Mouse (Mus musculus): ENCODE results near the gene Pik3r1. TPM values are rescaled to one million over a fixed set of nuclear protein-coding genes. Genes with fewer than 3 reads are reported as not detected.

The Pik3r1 gene
- polyA plus RNA-seq, 1 experiment from 2014 or later: 46.0 TPM

GRCm38 (mm10) chr13:101766605-101767012 lies 1.4 kb downstream of the Pik3r1 start:
- H3K9me3 ChIP-seq (replicated peaks): no peaks in the 10 kb centered on the region
- H3K36me3 ChIP-seq: 0 out of 2 replicates have a peak, but pooled peaks cover 3% of the 10 kb centered on the region
- ATAC-seq (ENCODE audit: insufficient number of reproducible peaks, low FRiP score, low TSS enrichment, low read depth): no peak
- 0% methylated on average over 5 of the region's 5 CpGs for WGBS
- H3K9ac ChIP-seq: peak overlapping the region; percentile 90
- H3K27ac ChIP-seq (replicated peaks): peak overlapping the region; percentile 98
- peaks cover 44% of the 10 kb centered on the region for H3K4me1 ChIP-seq
- peak overlapping the region; percentile 92 for H3K4me3 ChIP-seq (replicated peaks)
- no peaks in the 10 kb centered on the region for H3K27me3 ChIP-seq
- peak overlapping the region; percentile 88 for H3K4me2 ChIP-seq (replicated peaks)

- Histone ChIP-seq H3K9me3 (replicated peaks) (no peaks in the 10 kb centered on the region), H3K27me3 (no peaks in the 10 kb centered on the region), H3K4me1 (peaks cover 50% of the 10 kb centered on the region), H3K9ac (peak overlapping the region; percentile 90), H3K4me2 (replicated peaks) (peak overlapping the region; percentile 88), H3K27ac (replicated peaks) (no peak overlapping the region), H3K4me3 (replicated peaks) (peak overlapping the region; percentile 92), H3K36me3 (0 out of 2 replicates have a peak, but pooled peaks cover 3% of the 10 kb centered on the region)
- no peak for ATAC-seq (ENCODE audit: insufficient number of reproducible peaks, low FRiP score, low TSS enrichment, low read depth)
- 17% methylated on average over 3 of the region's 3 CpGs for WGBS
These were observed 2.0 kb downstream of the Pik3r1 start for GRCm38 (mm10) chr13:101765976-101766375.

GRCm38 (mm10) chr13:101764111-101764510 lies 3.9 kb downstream of the Pik3r1 start:
- WGBS: 75% methylated on average over 5 of the region's 5 CpGs
- Histone ChIP-seq H3K4me1 (peaks cover 67% of the 10 kb centered on the region), H3K4me2 (replicated peaks) (0 out of 2 replicates have a peak overlapping the region, but pooled peaks have one; percentile 8), H3K27me3 (no peaks in the 10 kb centered on the region), H3K36me3 (0 out of 2 replicates have a peak, but pooled peaks cover 3% of the 10 kb centered on the region), H3K27ac (replicated peaks) (no peak overlapping the region), H3K4me3 (replicated peaks) (peak overlapping the region; percentile 7), H3K9ac (no peak overlapping the region), H3K9me3 (replicated peaks) (no peaks in the 10 kb centered on the region)
- no peak for ATAC-seq (ENCODE audit: insufficient number of reproducible peaks, low FRiP score, low TSS enrichment, low read depth)

- no peak overlapping the region for H3K9ac ChIP-seq
- no peak for ATAC-seq (ENCODE audit: insufficient number of reproducible peaks, low FRiP score, low TSS enrichment, low read depth)
These were observed 4.3 kb downstream of the Pik3r1 start for GRCm38 (mm10) chr13:101763676-101764075.

GRCm38 (mm10) chr13:101763149-101763548 lies 4.9 kb downstream of the Pik3r1 start:
- no peak overlapping the region for H3K4me3 ChIP-seq (replicated peaks)
- no peak overlapping the region for H3K9ac ChIP-seq
- WGBS: 75% methylated on average over 5 of the region's 5 CpGs
- no peak for ATAC-seq (ENCODE audit: insufficient number of reproducible peaks, low FRiP score, low TSS enrichment, low read depth)
- peak overlapping the region; percentile 15; the same call in 1 of the 2 replicates for H3K4me2 ChIP-seq (replicated peaks)
- H3K36me3 ChIP-seq: 0 out of 2 replicates have a peak, but pooled peaks cover 6% of the 10 kb centered on the region
- peaks cover 70% of the 10 kb centered on the region for H3K4me1 ChIP-seq
- H3K9me3 ChIP-seq (replicated peaks): no peaks in the 10 kb centered on the region
- no peak overlapping the region for H3K27ac ChIP-seq (replicated peaks)
- no peaks in the 10 kb centered on the region for H3K27me3 ChIP-seq

More at GRCm38 (mm10) chr13:101763676-101764075, 4.3 kb downstream of the Pik3r1 start:
- Histone ChIP-seq H3K4me3 (replicated peaks) (peak overlapping the region; percentile 7), H3K4me2 (replicated peaks) (0 out of 2 replicates have a peak overlapping the region, but pooled peaks have one; percentile 8), H3K9me3 (replicated peaks) (no peaks in the 10 kb centered on the region), H3K36me3 (0 out of 2 replicates have a peak, but pooled peaks cover 3% of the 10 kb centered on the region), H3K4me1 (peaks cover 68% of the 10 kb centered on the region), H3K27ac (replicated peaks) (no peak overlapping the region), H3K27me3 (no peaks in the 10 kb centered on the region)
- 76% methylated on average over 9 of the region's 9 CpGs for WGBS

- Histone ChIP-seq H3K27me3 (no peaks in the 10 kb centered on the region), H3K9ac (no peak overlapping the region), H3K4me2 (replicated peaks) (no peak overlapping the region), H3K4me1 (peaks cover 83% of the 10 kb centered on the region), H3K36me3 (peaks cover 20% of the 10 kb centered on the region), H3K4me3 (replicated peaks) (no peak overlapping the region), H3K9me3 (replicated peaks) (no peaks in the 10 kb centered on the region), H3K27ac (replicated peaks) (no peak overlapping the region)
- no peak for ATAC-seq (ENCODE audit: insufficient number of reproducible peaks, low FRiP score, low TSS enrichment, low read depth)
- 48% methylated on average over 5 of the region's 5 CpGs for WGBS
These were observed 6.4 kb downstream of the Pik3r1 start for GRCm38 (mm10) chr13:101761617-101762016.

GRCm38 (mm10) chr13:101760953-101761352 lies 7.1 kb downstream of the Pik3r1 start:
- Histone ChIP-seq H3K4me2 (replicated peaks) (peak overlapping the region; percentile 22; the same call in 1 of the 2 replicates), H3K36me3 (peaks cover 24% of the 10 kb centered on the region), H3K4me3 (replicated peaks) (no peak overlapping the region), H3K4me1 (peaks cover 81% of the 10 kb centered on the region), H3K27me3 (no peaks in the 10 kb centered on the region), H3K9me3 (replicated peaks) (no peaks in the 10 kb centered on the region), H3K27ac (replicated peaks) (0 out of 2 replicates have a peak overlapping the region, but pooled peaks have one; percentile 65), H3K9ac (no peak overlapping the region)
- no peak for ATAC-seq (ENCODE audit: insufficient number of reproducible peaks, low FRiP score, low TSS enrichment, low read depth)
- 64% methylated on average over 3 of the region's 3 CpGs for WGBS

GRCm38 (mm10) chr13:101760001-101760687 lies 7.9 kb downstream of the Pik3r1 start:
- peak; percentile 56; the same call in 1 of the 2 replicates for ATAC-seq (ENCODE audit: insufficient number of reproducible peaks, low FRiP score, low TSS enrichment, low read depth)
- peaks cover 73% of the 10 kb centered on the region for H3K4me1 ChIP-seq

GRCm38 (mm10) chr13:101759281-101759871 lies 8.6 kb downstream of the Pik3r1 start:
- Histone ChIP-seq H3K4me3 (replicated peaks) (no peak overlapping the region), H3K4me1 (peaks cover 69% of the 10 kb centered on the region), H3K9me3 (replicated peaks) (no peaks in the 10 kb centered on the region), H3K36me3 (peaks cover 21% of the 10 kb centered on the region), H3K9ac (no peak overlapping the region), H3K27ac (replicated peaks) (peak overlapping the region; percentile 31), H3K27me3 (no peaks in the 10 kb centered on the region), H3K4me2 (replicated peaks) (no peak overlapping the region)
- WGBS: 28% methylated on average over 3 of the region's 3 CpGs
- no peak for ATAC-seq (ENCODE audit: insufficient number of reproducible peaks, low FRiP score, low TSS enrichment, low read depth)

More at GRCm38 (mm10) chr13:101760001-101760687, 7.9 kb downstream of the Pik3r1 start:
- WGBS: 28% methylated on average over 8 of the region's 8 CpGs
- H3K4me3 ChIP-seq (replicated peaks): no peak overlapping the region
- peak overlapping the region; percentile 65 for H3K27ac ChIP-seq (replicated peaks)
- no peaks in the 10 kb centered on the region for H3K9me3 ChIP-seq (replicated peaks)
- H3K4me2 ChIP-seq (replicated peaks): peak overlapping the region; percentile 22
- peaks cover 23% of the 10 kb centered on the region for H3K36me3 ChIP-seq
- H3K27me3 ChIP-seq: no peaks in the 10 kb centered on the region
- no peak overlapping the region for H3K9ac ChIP-seq

GRCm38 (mm10) chr13:101757801-101758422 lies 10.1 kb downstream of the Pik3r1 start:
- no peak overlapping the region for H3K27ac ChIP-seq (replicated peaks)
- H3K4me3 ChIP-seq (replicated peaks): no peak overlapping the region
- no peaks in the 10 kb centered on the region for H3K9me3 ChIP-seq (replicated peaks)
- WGBS: 72% methylated on average over 22 of the region's 22 CpGs
- peaks cover 60% of the 10 kb centered on the region for H3K4me1 ChIP-seq
- no peak overlapping the region for H3K4me2 ChIP-seq (replicated peaks)
- ATAC-seq (ENCODE audit: insufficient number of reproducible peaks, low FRiP score, low TSS enrichment, low read depth): no peak
- H3K9ac ChIP-seq: no peak overlapping the region
- H3K36me3 ChIP-seq: peaks cover 27% of the 10 kb centered on the region
- H3K27me3 ChIP-seq: no peaks in the 10 kb centered on the region

GRCm38 (mm10) chr13:101755228-101755627 lies 12.8 kb downstream of the Pik3r1 start:
- Histone ChIP-seq H3K27me3 (no peaks in the 10 kb centered on the region), H3K9me3 (replicated peaks) (no peaks in the 10 kb centered on the region), H3K4me1 (peaks cover 46% of the 10 kb centered on the region), H3K4me3 (replicated peaks) (no peak overlapping the region), H3K9ac (no peak overlapping the region), H3K4me2 (replicated peaks) (no peak overlapping the region), H3K36me3 (peaks cover 27% of the 10 kb centered on the region), H3K27ac (replicated peaks) (no peak overlapping the region)
- 51% methylated on average over 2 of the region's 2 CpGs for WGBS
- no peak for ATAC-seq (ENCODE audit: insufficient number of reproducible peaks, low FRiP score, low TSS enrichment, low read depth)
